Mouse (Mus musculus): Measurements from ENCODE around the gene Nf1.

DNA sequence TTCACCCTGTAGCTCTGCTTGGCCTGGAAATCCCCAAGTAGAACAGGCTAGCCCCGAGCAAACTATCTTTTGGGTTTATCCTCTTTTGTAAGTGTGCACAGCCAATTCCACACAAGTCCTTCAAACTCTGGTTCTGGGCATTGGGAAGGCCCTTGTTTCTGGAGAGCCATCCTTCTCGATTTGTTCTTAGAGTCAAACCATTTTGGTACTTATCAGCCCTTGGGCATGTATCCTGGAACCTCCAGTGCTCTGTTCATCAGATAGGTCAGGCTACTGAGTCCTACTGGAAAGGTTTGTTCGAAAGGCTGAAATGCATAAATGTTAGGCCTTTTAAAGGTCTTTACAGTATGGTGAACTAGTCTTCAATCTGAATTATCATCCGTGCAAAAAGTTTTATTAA is 872 bp upstream of the Nf1 start:
- TF ChIP-seq CTCF (IDR thresholded peaks at IDR 0.05; ENCODE audit: control insufficient read depth, insufficient read depth, insufficient read length) = no peak
- TF ChIP-seq MYOG (IDR thresholded peaks at IDR 0.05; ENCODE audit: control insufficient read depth, extremely low read depth, insufficient read length) = no peak
- TF ChIP-seq MYOD1 (IDR thresholded peaks at IDR 0.05; ENCODE audit: control insufficient read depth, insufficient read length, low read depth) = no peak
- no peak for TF ChIP-seq MAX (IDR thresholded peaks at IDR 0.05)
